Mouse (Mus musculus): ENCODE measurements around the gene Tnxb.

Tnxb gene

GRCm38 (mm10) chr17:34670235-34670634 is at the start of gene Tnxb:
Gene Tnxb, plus strand, starts transcription at chr17:34670535.
- DNase-seq (ENCODE audit: low spot score): no peak

- DNase-seq (ENCODE audit: low spot score): no peak
These were observed 49.3 kb upstream of the Tnxb start for GRCm38 (mm10) chr17:34621006-34621405.

DNA sequence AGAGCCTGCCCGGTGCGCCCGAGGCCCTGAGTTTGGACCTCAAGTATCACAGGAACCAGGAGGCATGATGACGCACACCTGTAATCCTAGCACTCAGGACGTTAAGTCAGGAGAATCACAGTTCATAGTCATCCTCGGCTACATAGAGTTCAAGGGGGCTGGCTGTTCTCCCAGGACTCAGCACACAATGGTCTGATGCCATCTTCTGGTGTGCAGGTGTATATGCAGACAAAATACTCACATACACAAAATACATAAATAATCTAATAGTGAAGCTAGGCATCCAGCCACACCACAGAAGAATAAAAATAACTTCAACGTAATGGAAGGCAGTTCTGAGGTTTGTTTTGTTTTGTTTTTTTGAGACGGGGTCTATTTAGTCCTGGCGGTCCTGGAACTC is 47.2 kb upstream of the Tnxb start:
- DNase-seq (ENCODE audit: low spot score): no peak

DNA sequence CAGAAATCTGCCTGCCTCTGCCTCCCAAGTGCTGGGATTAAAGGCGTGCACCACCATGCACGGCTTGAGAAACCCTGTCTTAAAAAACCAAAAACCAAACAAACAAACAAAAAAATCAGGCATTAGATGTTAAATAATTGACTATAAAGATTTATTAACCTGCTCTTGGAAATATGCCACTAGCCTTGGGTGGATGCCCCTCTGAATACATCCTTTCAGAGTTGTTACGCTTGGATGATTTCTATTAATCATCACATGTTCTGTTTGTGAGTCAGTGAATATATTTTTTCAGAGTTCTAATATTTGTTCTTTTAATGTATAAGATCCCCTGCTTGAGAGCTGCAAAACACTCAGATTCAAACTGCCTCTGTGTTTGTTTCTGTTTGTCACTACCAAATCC is 45.4 kb upstream of the Tnxb start:
- DNase-seq (ENCODE audit: low spot score): no peak

GRCm38 (mm10) chr17:34626062-34626772 is 44.1 kb upstream of the Tnxb start:
- no peak for DNase-seq (ENCODE audit: low spot score)

DNA sequence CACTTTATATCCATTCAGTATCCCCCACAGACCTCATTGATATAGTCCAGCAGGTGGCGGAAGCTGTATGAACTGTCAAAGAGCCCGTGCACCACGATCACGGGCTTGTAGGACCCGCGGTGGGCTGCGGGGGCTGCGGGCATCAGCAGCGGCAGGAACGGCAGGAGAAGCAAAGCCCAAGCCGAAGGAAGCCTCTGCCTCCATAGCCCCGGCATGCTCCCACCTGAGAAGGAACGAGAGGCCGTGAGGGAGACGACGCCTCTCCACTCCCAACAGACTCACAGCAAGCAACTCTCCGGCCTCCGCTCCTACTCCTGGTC is 43.6 kb upstream of the Tnxb start:
- DNase-seq (ENCODE audit: low spot score): no peak

GRCm38 (mm10) chr17:34627093-34627942 is 43.0 kb upstream of the Tnxb start:
- DNase-seq (ENCODE audit: low spot score): peak; percentile 88

DNA sequence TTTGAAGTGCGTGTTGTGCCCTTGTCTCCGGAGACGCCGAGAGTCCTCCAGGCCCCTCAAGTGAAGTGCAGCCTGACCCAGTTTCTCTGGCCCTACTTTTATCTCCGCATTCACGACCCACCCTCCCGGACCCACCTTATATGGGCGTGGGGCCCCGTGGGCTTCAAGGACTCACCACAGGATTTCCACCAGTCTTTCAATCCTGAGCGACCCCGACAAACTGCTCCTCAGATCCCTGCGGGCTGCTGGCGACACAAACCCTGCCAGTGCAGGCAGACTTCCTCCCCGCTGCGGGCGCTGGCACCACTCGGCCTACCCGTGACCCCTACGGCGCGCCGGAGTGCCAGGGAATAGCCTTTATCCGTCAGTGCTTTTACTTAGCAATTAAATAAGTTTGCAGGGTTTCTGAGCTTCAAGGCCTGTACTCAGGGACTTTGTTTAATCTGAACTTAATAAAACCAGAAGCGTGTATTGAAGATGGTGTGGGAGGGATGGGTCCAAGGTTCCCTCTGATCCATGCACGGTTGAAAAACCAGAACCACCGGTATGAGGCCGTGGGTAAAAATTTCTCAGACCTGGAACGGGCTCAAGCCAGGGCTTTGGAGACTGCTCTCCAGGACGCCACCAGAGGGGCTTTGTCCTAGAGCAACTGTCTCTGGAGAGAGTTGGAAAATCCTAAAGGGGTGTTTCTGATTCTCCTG is 42.2 kb upstream of the Tnxb start, which contains the start of gene Ppt2:
Gene Ppt2, minus strand, starts transcription at position 568 of the 701 bp plus-strand sequence.
- no peak for DNase-seq (ENCODE audit: low spot score)

DNA sequence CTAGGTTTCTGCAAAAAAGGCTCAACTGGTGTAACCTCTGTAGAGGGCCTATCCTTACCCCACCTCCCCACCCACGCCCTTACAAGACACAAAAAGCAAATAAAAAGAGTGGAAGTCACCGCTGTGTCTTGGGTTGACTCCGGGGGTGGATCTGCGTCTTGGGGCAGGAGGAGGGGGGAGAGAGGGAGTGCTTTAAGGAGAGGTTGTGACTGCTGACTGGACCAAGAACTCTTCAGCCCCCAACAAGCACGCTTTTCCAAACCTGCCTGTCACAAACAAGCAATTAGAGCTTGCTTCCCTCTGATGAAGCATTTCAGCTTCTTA is 41.7 kb upstream of the Tnxb start:
- DNase-seq (ENCODE audit: low spot score): no peak

GRCm38 (mm10) chr17:34629221-34629751 is 41.0 kb upstream of the Tnxb start, which contains the start of gene Prrt1:
Gene Prrt1, plus strand, starts transcription at chr17:34629533.
- DNase-seq (ENCODE audit: low spot score): no peak

- no peak for DNase-seq (ENCODE audit: low spot score)
These were observed 40.3 kb upstream of the Tnxb start for GRCm38 (mm10) chr17:34629796-34630603.

- no peak for DNase-seq (ENCODE audit: low spot score)
These were observed 39.5 kb upstream of the Tnxb start for GRCm38 (mm10) chr17:34630761-34631301.

GRCm38 (mm10) chr17:34631647-34632046 is 38.7 kb upstream of the Tnxb start:
- no peak for DNase-seq (ENCODE audit: low spot score)

GRCm38 (mm10) chr17:34632261-34632691 is 38.1 kb upstream of the Tnxb start:
- DNase-seq (ENCODE audit: low spot score): peak; percentile 86

GRCm38 (mm10) chr17:34635671-34636070 is 34.7 kb upstream of the Tnxb start:
- no peak for DNase-seq (ENCODE audit: low spot score)

DNA sequence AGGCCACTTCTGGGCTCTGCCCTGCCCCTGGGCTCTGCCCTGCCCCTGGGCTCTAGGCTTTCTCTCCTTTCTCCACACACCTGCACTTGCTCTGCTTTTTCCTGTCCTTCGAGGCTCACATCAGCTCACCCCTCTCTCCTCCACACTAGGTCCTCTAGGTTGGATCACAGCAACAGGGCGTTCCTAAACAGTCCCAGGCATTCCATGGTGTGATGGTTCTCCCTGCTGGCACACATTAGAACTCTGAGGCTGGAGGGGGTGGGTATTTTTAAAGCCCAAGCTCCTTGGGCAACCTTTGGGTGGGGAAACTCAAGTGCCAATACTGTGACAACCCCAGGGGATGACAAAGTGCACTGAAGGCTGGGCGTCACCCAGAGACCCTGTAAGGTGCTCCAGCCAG is 32.9 kb upstream of the Tnxb start:
- DNase-seq (ENCODE audit: low spot score): no peak

DNA sequence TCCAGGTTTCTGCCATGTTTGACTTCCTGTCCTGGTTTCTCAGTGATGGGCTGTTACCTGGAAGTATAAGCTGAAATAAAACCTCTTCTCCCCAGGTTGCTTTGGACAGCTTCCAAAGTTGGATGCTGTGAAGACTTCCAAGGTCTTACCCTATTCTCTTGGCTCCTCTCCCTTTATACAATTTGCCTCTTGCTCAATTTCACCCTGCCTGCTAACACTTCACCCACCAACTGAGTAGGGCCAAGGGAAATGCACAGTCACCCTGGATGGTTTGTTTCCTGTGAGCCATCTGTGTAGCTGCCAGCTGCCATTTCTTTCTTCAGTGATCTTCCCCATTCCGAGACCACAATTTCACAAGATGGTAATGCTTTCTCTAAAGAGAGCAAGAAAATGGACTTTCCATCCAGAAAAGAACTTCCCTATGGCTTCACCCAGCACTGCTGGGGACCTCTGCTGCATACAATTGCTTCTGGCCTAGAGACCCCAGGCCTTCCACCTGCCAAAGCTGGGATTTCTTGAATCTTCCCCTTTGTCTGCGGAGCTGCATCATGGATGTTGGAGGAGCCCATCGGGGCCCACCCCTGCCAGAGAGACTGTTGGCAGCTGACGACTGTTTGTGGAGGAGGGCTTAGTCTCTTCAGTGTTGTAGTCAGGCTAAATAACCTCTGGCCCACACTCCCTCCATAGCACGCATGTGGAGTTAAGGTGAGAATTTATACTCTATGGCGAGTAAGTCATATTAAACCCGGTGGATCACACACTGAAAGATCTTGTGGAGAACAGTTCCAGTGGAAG is 30.7 kb upstream of the Tnxb start:
- no peak for DNase-seq (ENCODE audit: low spot score)

GRCm38 (mm10) chr17:34640778-34641601 is 29.3 kb upstream of the Tnxb start:
- DNase-seq (ENCODE audit: low spot score): no peak

- no peak for DNase-seq (ENCODE audit: low spot score)
These were observed 28.4 kb upstream of the Tnxb start for GRCm38 (mm10) chr17:34641945-34642344.

DNA sequence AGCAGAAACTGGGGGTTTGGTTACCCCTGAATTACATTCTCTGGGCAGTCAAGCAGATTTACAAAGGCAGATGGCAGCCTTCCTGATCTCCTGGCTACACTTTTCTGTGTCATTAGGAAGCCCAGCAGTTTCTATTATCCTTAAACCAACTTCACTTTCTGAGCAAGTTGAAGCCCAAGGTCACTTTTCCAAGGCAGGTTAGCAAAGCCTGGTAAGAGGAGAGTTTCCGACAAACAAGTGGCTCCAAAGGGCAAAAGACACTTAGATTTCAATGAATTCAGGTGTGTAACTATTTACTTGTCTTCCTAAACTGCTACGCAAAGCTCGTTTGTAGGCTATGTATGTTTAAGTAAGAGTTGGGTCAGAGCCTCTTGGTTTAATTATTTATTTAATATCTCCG is 27.0 kb upstream of the Tnxb start:
- no peak for DNase-seq (ENCODE audit: low spot score)
